Mouse (Mus musculus) limb, embryonic 13.5 days (tissue): ENCODE measurements around the gene Zcrb1. TPM values are rescaled to one million over a fixed set of nuclear protein-coding genes. Genes with fewer than 3 reads are reported as not detected.

ENCODE experiments used
- ATAC-seq: fragments of 200-750 bp; cut with Nextera tagmentation; 2 replicates; pipeline ENCODE4 v1.8.0; 2017; ENCODE audit warnings: low read depth, moderate number of reproducible peaks, moderate TSS enrichment; ENCODE audit not compliant: low FRiP score
- H3K27ac ChIP-seq: fragments of 300-500 bp; sonication (generic); 2 replicates; pipeline ENCODE4 v1.5.1; 2015; ENCODE audit warnings: inconsistent platforms, mild to moderate bottlenecking, moderate library complexity
- H3K27me3 ChIP-seq: fragments of 300-500 bp; sonication (generic); 2 replicates; pipeline ENCODE4 v1.6.1; 2015; ENCODE audit warnings: mild to moderate bottlenecking, inconsistent platforms
- H3K36me3 ChIP-seq: fragments of 300-500 bp; sonication (generic); 2 replicates; pipeline ENCODE4 v1.6.1; 2015; ENCODE audit warnings: inconsistent platforms, mild to moderate bottlenecking, moderate library complexity
- H3K4me1 ChIP-seq: fragments of 300-500 bp; sonication (generic); 2 replicates; pipeline ENCODE4 v1.6.1; 2015; ENCODE audit warnings: inconsistent platforms
- H3K4me2 ChIP-seq: fragments of 300-500 bp; sonication (generic); replicated peaks from 2 replicates; pipeline ENCODE4 v1.6.1; 2015; ENCODE audit warnings: inconsistent platforms, mild to moderate bottlenecking, moderate library complexity
- H3K4me3 ChIP-seq: fragments of 300-500 bp; sonication (generic); 2 replicates; pipeline ENCODE4 v1.5.1; 2015; ENCODE audit warnings: moderate library complexity, mild to moderate bottlenecking, inconsistent platforms
- H3K9ac ChIP-seq: fragments of 300-500 bp; sonication (generic); 2 replicates; pipeline ENCODE4 v1.6.1; 2015; ENCODE audit warnings: mild to moderate bottlenecking, inconsistent platforms
- H3K9me3 ChIP-seq: fragments of 300-500 bp; sonication (generic); 2 replicates; pipeline ENCODE4 v1.6.1; 2016; ENCODE audit warnings: inconsistent platforms
- WGBS: fragments of 180-500 bp; shearing (Covaris S2); methylation state at CpG from one replicate; pipeline ENCODE4 v1.1.7; 2015; 5-methylcytosine and 5-hydroxymethylcytosine counted together
- polyA plus RNA-seq: library from polyadenylated mRNA; unstranded; fragments of >200 nt; fragmentation: Nextera tagmentation; extraction: Ambion mirVana; gene quantifications from 2 replicates; pipeline ENCODE4 v1.2.1, GENCODE M21; 2015

Zcrb1 gene
- polyA plus RNA-seq, 1 experiment from 2014 or later, result 149 TPM

DNA sequence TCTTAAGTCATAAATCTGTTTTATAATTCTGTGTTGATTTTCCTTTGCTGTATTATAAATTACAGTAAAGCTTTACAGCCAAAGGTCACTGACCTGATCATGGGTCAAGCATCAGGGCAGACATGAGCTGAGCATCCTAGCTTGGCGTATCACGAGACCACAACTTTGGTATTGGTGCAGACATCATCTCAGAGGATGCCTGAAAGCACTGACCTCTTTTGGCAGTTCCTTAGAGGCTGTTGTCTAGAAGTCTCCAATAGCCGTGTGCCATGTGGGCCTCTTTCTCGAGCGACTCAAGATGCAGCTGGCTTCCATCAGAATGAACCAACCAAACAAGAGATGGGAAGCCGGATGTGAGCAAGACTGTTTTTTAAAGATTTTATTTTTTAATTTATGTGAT lies 32.6 kb downstream of the Zcrb1 start:
- H3K4me2 ChIP-seq, result no peak overlapping the region
- no peak overlapping the region for H3K27ac ChIP-seq
- H3K4me1 ChIP-seq, result 0 out of 2 replicates have a peak, but pooled peaks cover 3% of the 10 kb centered on the region
- no peak for ATAC-seq
- no peaks in the 10 kb centered on the region for H3K27me3 ChIP-seq
- no peak overlapping the region for H3K4me3 ChIP-seq
- WGBS, result 82% methylated on average over 6 of the region's 6 CpGs
- H3K9ac ChIP-seq, result no peak overlapping the region
- no peaks in the 10 kb centered on the region for H3K9me3 ChIP-seq
- no peaks in the 10 kb centered on the region for H3K36me3 ChIP-seq

DNA sequence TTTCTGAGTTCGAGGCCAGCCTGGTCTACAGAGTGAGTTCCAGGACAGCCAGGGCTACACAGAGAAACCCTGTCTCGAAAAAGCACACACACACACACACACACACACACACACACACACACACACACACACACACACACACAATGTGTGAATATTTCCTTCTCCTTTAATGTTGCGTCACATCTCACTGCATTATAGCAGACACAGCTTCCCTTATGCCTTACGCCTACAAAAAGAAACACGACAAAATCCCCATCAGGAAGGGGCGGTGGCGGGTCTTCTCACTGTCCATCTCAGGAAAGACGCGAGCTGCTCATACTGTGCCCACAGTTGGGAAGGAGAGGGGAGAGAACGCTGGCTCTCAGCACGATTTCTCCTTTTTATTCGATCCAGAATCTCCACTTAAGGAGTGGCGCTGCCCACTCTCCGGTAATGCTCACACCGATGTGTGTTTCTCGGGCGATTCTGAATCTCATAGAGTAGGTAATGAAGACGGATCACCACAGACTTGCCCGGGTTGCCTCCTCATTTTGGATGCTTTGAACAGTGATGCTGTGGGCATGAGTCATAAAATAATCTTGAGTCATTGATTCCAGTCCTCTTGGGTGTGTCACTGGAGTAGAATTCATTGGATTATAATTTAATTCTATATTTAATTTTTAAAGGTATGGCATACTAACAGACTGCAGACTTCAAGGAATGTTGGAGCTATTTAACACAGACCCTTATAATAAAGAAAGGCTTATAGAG lies 39.6 kb downstream of the Zcrb1 start:
- H3K9me3 ChIP-seq, result no peaks in the 10 kb centered on the region
- H3K4me2 ChIP-seq, result no peak overlapping the region
- H3K36me3 ChIP-seq, result no peaks in the 10 kb centered on the region
- 91% methylated on average over 18 of the region's 19 CpGs for WGBS
- no peak for ATAC-seq
- no peak overlapping the region for H3K9ac ChIP-seq
- H3K27ac ChIP-seq, result no peak overlapping the region
- H3K4me3 ChIP-seq, result no peak overlapping the region
- no peaks in the 10 kb centered on the region for H3K27me3 ChIP-seq
- no peaks in the 10 kb centered on the region for H3K4me1 ChIP-seq

- Histone ChIP-seq H3K27me3 (no peaks in the 10 kb centered on the region), H3K36me3 (no peaks in the 10 kb centered on the region), H3K9ac (no peak overlapping the region), H3K27ac (no peak overlapping the region), H3K4me3 (no peak overlapping the region), H3K9me3 (no peaks in the 10 kb centered on the region), H3K4me1 (0 out of 2 replicates have a peak, but pooled peaks cover 5% of the 10 kb centered on the region), H3K4me2 (no peak overlapping the region)
- WGBS, result 88% methylated on average over 10 of the region's 10 CpGs
- ATAC-seq, result no peak
Observed at GRCm38 (mm10) chr15:93340630-93341379, 57.3 kb downstream of the Zcrb1 start.

GRCm38 (mm10) chr15:93336925-93337761 lies 61.0 kb downstream of the Zcrb1 start, which contains the start of gene Yaf2:
TSS of gene Yaf2 (minus strand) at chr15:93336935.
- Histone ChIP-seq H3K9me3 (no peaks in the 10 kb centered on the region), H3K4me2 (peak within 1 kb of the TSS; percentile 87), H3K27me3 (no peaks in the 10 kb centered on the region), H3K4me1 (peaks cover 10% of the 10 kb centered on the region), H3K4me3 (peak within 1 kb of the TSS; percentile 83), H3K36me3 (peaks cover 7% of the 10 kb centered on the region; the same call in 1 of the 2 replicates), H3K27ac (peak within 1 kb of the TSS; percentile 88), H3K9ac (peak within 1 kb of the TSS; percentile 90)
- under 1% methylated on average over 63 of the region's 73 CpGs for WGBS
- ATAC-seq, result peak; percentile 93

- H3K4me2 ChIP-seq, result peak overlapping the region; percentile 87
- H3K36me3 ChIP-seq, result peaks cover 7% of the 10 kb centered on the region; the same call in 1 of the 2 replicates
- ATAC-seq, result no peak; the same call in 1 of the 2 replicates
- no peaks in the 10 kb centered on the region for H3K27me3 ChIP-seq
- peak overlapping the region; percentile 83 for H3K4me3 ChIP-seq
- no peaks in the 10 kb centered on the region for H3K9me3 ChIP-seq
- H3K27ac ChIP-seq, result peak overlapping the region; percentile 88
- H3K4me1 ChIP-seq, result peaks cover 10% of the 10 kb centered on the region
- H3K9ac ChIP-seq, result peak overlapping the region; percentile 90
- 5% methylated on average over 4 of the region's 52 CpGs for WGBS
Observed at GRCm38 (mm10) chr15:93336658-93336924, 61.5 kb downstream of the Zcrb1 start.

Other genes with a start within 250 kb of the Zcrb1 start
- gene Gxylt1, start 123.2 kb downstream of the Zcrb1 start, polyA plus RNA-seq, result 17.6 and 18.0 TPM in 2 replicates
- gene Yaf2, start 61.4 kb downstream of the Zcrb1 start, polyA plus RNA-seq, result 66.4 and 66.7 TPM in 2 replicates
- 57.1 and 62.8 TPM in 2 replicates for gene Pphln1, start within 50 bp of the Zcrb1 start, polyA plus RNA-seq
- gene Prickle1, start 197.6 kb upstream of the Zcrb1 start, polyA plus RNA-seq, result 56.8 and 57.2 TPM in 2 replicates